Mouse (Mus musculus) liver, embryonic 14.5 days (tissue): ENCODE data around the gene 0610037L13Rik. TPM values are rescaled to one million over a fixed set of nuclear protein-coding genes. Genes with fewer than 3 reads are reported as not detected.

Experiments
- ATAC-seq: fragments of 200-750 bp; cut with Nextera tagmentation; 2 replicates; pipeline ENCODE4 v1.8.0; 2017; ENCODE audit warnings: moderate number of reproducible peaks, mild to moderate bottlenecking, moderate library complexity; ENCODE audit not compliant: insufficient read depth
- DNase-seq, 3 experiments: peaks; one replicate each; pipeline ENCODE4 v3.0.0-alpha.2; 2012 to 2013; ENCODE audit warnings: low read depth in 3 of 3, low spot score in 3 of 3
- H3K27ac ChIP-seq: fragments of 300-500 bp; sonication (generic); 2 replicates; pipeline ENCODE4 v1.5.1; 2014; ENCODE audit warnings: moderate library complexity, mild to moderate bottlenecking, control low read depth, inconsistent platforms
- H3K27me3 ChIP-seq: fragments of 300-500 bp; sonication (generic); 2 replicates; pipeline ENCODE4 v1.6.1; 2014; ENCODE audit warnings: mild to moderate bottlenecking, low read length, moderate library complexity; ENCODE audit not compliant: control insufficient read depth, insufficient read depth
- H3K36me3 ChIP-seq: fragments of 300-500 bp; sonication (generic); replicated peaks from 2 replicates; pipeline ENCODE4 v1.6.1; 2014; ENCODE audit warnings: low read depth; ENCODE audit not compliant: control insufficient read depth, insufficient read depth
- H3K4me1 ChIP-seq, 2 experiments: fragments of 200-500 bp in 1 of 2; fragments of 300-500 bp in 1 of 2; sonication (generic) in 1 of 2; replicated peaks; 2 replicates each; pipeline ENCODE4 v1.6.1; 2012 to 2014; ENCODE audit warnings: antibody characterized with exemption in 1 of 2, inconsistent platforms in 1 of 2, low read length in 1 of 2; ENCODE audit not compliant: control insufficient read depth in 2 of 2, insufficient read depth in 2 of 2
- H3K4me2 ChIP-seq: fragments of 300-500 bp; sonication (generic); 2 replicates; pipeline ENCODE4 v1.6.1; 2014; ENCODE audit warnings: low read depth, mild to moderate bottlenecking, control low read depth, moderate library complexity
- H3K4me3 ChIP-seq, 2 experiments: fragments of 200-500 bp in 1 of 2; fragments of 300-500 bp in 1 of 2; sonication (generic) in 1 of 2; 2 replicates each; pipeline ENCODE4 v1.5.1; 2012 to 2014; ENCODE audit warnings: low read depth in 2 of 2, low read length in 2 of 2, mild to moderate bottlenecking in 2 of 2, control low read depth in 1 of 2, inconsistent platforms in 1 of 2, moderate library complexity in 1 of 2; ENCODE audit not compliant: insufficient read depth in 1 of 2
- H3K9ac ChIP-seq: fragments of 300-500 bp; sonication (generic); replicated peaks from 2 replicates; pipeline ENCODE4 v1.6.1; 2014; ENCODE audit warnings: mild to moderate bottlenecking, control low read depth, moderate library complexity
- H3K9me3 ChIP-seq: fragments of 300-500 bp; sonication (generic); 2 replicates; pipeline ENCODE4 v1.6.1; 2016; ENCODE audit warnings: low read length, mixed read lengths; ENCODE audit not compliant: control insufficient read depth
- CTCF ChIP-seq: IDR thresholded peaks from 2 replicates; pipeline ENCODE4 v1.5.1; 2016; ENCODE audit warnings: antibody characterized with exemption, low read depth, control low read depth
- EP300 ChIP-seq: IDR thresholded peaks from 2 replicates; pipeline ENCODE4 v1.6.1; 2016; ENCODE audit warnings: antibody characterized with exemption, low read depth
- WGBS: fragments of 180-500 bp; shearing (Covaris S2); extraction: QIAGEN DNeasy Blood & Tissue Kit; methylation state at CpG from one replicate; pipeline ENCODE4 v1.1.7; 2014; ENCODE audit not compliant: insufficient replicate concordance; 5-methylcytosine and 5-hydroxymethylcytosine counted together
- polyA plus RNA-seq, 2 experiments: library from polyadenylated mRNA; depleted of rRNA in 1 of 2; stranded (reverse) in 1 of 2; unstranded in 1 of 2; fragments of >200 nt; fragmentation: Nextera tagmentation in 1 of 2; extraction: Ambion mirVana in 1 of 2; gene quantifications; 2 replicates each; pipeline versions ENCODE4 v1.2.1 to v1.2.3; 2012 to 2014

Gene 0610037L13Rik
- polyA plus RNA-seq, 2 experiments: 30.5 to 39.4 TPM

- no peak for DNase-seq
- Histone ChIP-seq H3K4me1 (no peaks in the 10 kb centered on the region), H3K4me3 (no peak overlapping the region), H3K36me3 (no peaks in the 10 kb centered on the region), H3K27me3 (no peaks in the 10 kb centered on the region), H3K9ac (no peak overlapping the region), H3K9me3 (no peaks in the 10 kb centered on the region), H3K27ac (no peak overlapping the region), H3K4me2 (no peak overlapping the region)
- 51% methylated on average over 9 of the region's 9 CpGs for WGBS
- no peak for ATAC-seq
- TF ChIP-seq EP300 (no peak), CTCF (no peak)
Measured at GRCm38 (mm10) chr4:107849621-107850020, 40.0 kb upstream of the 0610037L13Rik start.

GRCm38 (mm10) chr4:107850091-107850490, 39.5 kb upstream of the 0610037L13Rik start:
- no peaks in the 10 kb centered on the region for H3K9me3 ChIP-seq
- H3K27ac ChIP-seq: no peak overlapping the region
- H3K4me2 ChIP-seq: no peak overlapping the region
- TF ChIP-seq CTCF (no peak), EP300 (no peak)
- H3K4me1 ChIP-seq: no peaks in the 10 kb centered on the region
- ATAC-seq (no peak), DNase-seq (no peak)
- no peaks in the 10 kb centered on the region for H3K36me3 ChIP-seq
- WGBS: 81% methylated on average over 8 of the region's 8 CpGs
- H3K9ac ChIP-seq: no peak overlapping the region
- no peak overlapping the region for H3K4me3 ChIP-seq
- H3K27me3 ChIP-seq: no peaks in the 10 kb centered on the region

- Histone ChIP-seq H3K36me3 (no peaks in the 10 kb centered on the region), H3K4me3 (no peak overlapping the region), H3K9ac (no peak overlapping the region), H3K9me3 (no peaks in the 10 kb centered on the region), H3K4me2 (no peak overlapping the region), H3K27ac (no peak overlapping the region), H3K27me3 (no peaks in the 10 kb centered on the region), H3K4me1 (no peaks in the 10 kb centered on the region)
- DNase-seq: no peak
- TF ChIP-seq CTCF: no peak
- no peak for TF ChIP-seq EP300
- ATAC-seq: no peak
- WGBS: 84% methylated on average over 8 of the region's 8 CpGs
Measured at GRCm38 (mm10) chr4:107853333-107853732, 36.3 kb upstream of the 0610037L13Rik start.

- Histone ChIP-seq H3K27me3 (no peaks in the 10 kb centered on the region), H3K9me3 (no peaks in the 10 kb centered on the region), H3K9ac (no peak overlapping the region), H3K4me2 (no peak overlapping the region), H3K4me3 (no peak overlapping the region), H3K4me1 (no peaks in the 10 kb centered on the region), H3K27ac (no peak overlapping the region), H3K36me3 (no peaks in the 10 kb centered on the region; the same call in 1 of the 2 replicates)
- TF ChIP-seq CTCF (no peak), EP300 (no peak)
- 82% methylated on average over 7 of the region's 7 CpGs for WGBS
- ATAC-seq (no peak), DNase-seq (no peak)
Measured at GRCm38 (mm10) chr4:107853836-107854235, 35.8 kb upstream of the 0610037L13Rik start.

GRCm38 (mm10) chr4:107856958-107857686, 32.5 kb upstream of the 0610037L13Rik start:
- Histone ChIP-seq H3K4me1 (no peaks in the 10 kb centered on the region), H3K9me3 (no peaks in the 10 kb centered on the region), H3K9ac (no peak overlapping the region), H3K27ac (no peak overlapping the region), H3K27me3 (no peaks in the 10 kb centered on the region), H3K4me3 (no peak overlapping the region), H3K4me2 (no peak overlapping the region), H3K36me3 (no peaks in the 10 kb centered on the region; the same call in 1 of the 2 replicates)
- WGBS: 69% methylated on average over 11 of the region's 11 CpGs
- DNase-seq (no peak), ATAC-seq (no peak)
- no peak for TF ChIP-seq EP300
- no peak for TF ChIP-seq CTCF
